Mouse (Mus musculus) heart, postnatal 0 days (tissue): ENCODE data around the gene Tpst1. TPM values are rescaled to one million over a fixed set of nuclear protein-coding genes. Genes with fewer than 3 reads are reported as not detected.
A peak's percentile ranks its signal among the peaks of the same experiment; 100 is the strongest.

Experiments
- ATAC-seq: fragments of 200-750 bp; cut with Nextera tagmentation; 2 replicates; pipeline ENCODE4 v1.8.0; 2017; ENCODE audit warnings: low read depth, moderate number of reproducible peaks, moderate library complexity; ENCODE audit not compliant: insufficient read depth
- DNase-seq: peaks from one replicate; pipeline ENCODE4 v3.0.0-alpha.2; 2016; ENCODE audit warnings: low spot score
- H3K27ac ChIP-seq: fragments of 300-500 bp; sonication (generic); 2 replicates; pipeline ENCODE4 v1.5.1; 2014; ENCODE audit warnings: low read depth, mild to moderate bottlenecking
- H3K27me3 ChIP-seq: fragments of 300-500 bp; sonication (generic); 2 replicates; pipeline ENCODE4 v1.6.1; 2014; ENCODE audit warnings: low read length, mixed read lengths; ENCODE audit not compliant: control insufficient read depth, insufficient read depth
- H3K36me3 ChIP-seq: fragments of 300-500 bp; sonication (generic); replicated peaks from 2 replicates; pipeline ENCODE4 v1.6.1; 2014; ENCODE audit warnings: low read length, mixed read lengths; ENCODE audit not compliant: control insufficient read depth, insufficient read depth
- H3K4me1 ChIP-seq: fragments of 300-500 bp; sonication (generic); 2 replicates; pipeline ENCODE4 v1.6.1; 2014; ENCODE audit warnings: antibody characterized with exemption; ENCODE audit not compliant: control insufficient read depth, insufficient read depth
- H3K4me2 ChIP-seq: fragments of 300-500 bp; sonication (generic); 2 replicates; pipeline ENCODE4 v1.6.1; 2014; ENCODE audit warnings: low read depth, mild to moderate bottlenecking, low read length, moderate library complexity
- H3K4me3 ChIP-seq: fragments of 300-500 bp; sonication (generic); 2 replicates; pipeline ENCODE4 v1.5.1; 2014; ENCODE audit warnings: low read depth, low read length
- H3K9ac ChIP-seq: fragments of 300-500 bp; sonication (generic); replicated peaks from 2 replicates; pipeline ENCODE4 v1.6.1; 2014; ENCODE audit warnings: low read depth, low read length, mixed read lengths
- H3K9me3 ChIP-seq: fragments of 300-500 bp; sonication (generic); replicated peaks from 2 replicates; pipeline ENCODE4 v1.6.1; 2016; ENCODE audit warnings: low read length; ENCODE audit not compliant: control insufficient read depth
- CTCF ChIP-seq: IDR thresholded peaks from 2 replicates; pipeline ENCODE4 v1.5.1; 2016; ENCODE audit warnings: antibody characterized with exemption, control low read depth, low read depth
- EP300 ChIP-seq: IDR thresholded peaks from 2 replicates; pipeline ENCODE4 v1.6.1; 2016; ENCODE audit warnings: antibody characterized with exemption, low read depth
- WGBS: fragments of 180-500 bp; shearing (Covaris S2); extraction: QIAGEN DNeasy Blood & Tissue Kit; methylation state at CpG from one replicate; pipeline ENCODE4 v1.1.7; 2014; 5-methylcytosine and 5-hydroxymethylcytosine counted together
- polyA plus RNA-seq: library from polyadenylated mRNA; unstranded; fragments of >200 nt; fragmentation: Nextera tagmentation; extraction: Ambion mirVana; gene quantifications from 2 replicates; pipeline ENCODE4 v1.2.1, GENCODE M21; 2015
- total RNA-seq: library from RNA; depleted of rRNA; stranded (reverse); fragments of >200 nt; gene quantifications from 2 replicates; pipeline ENCODE4 v1.2.3, GENCODE M21; 2014; ENCODE audit warnings: low replicate concordance

Gene Tpst1
- total and polyA plus RNA-seq, 2 experiments from 2014 or later = 20.7 to 23.7 TPM

- DNase-seq (no peak), ATAC-seq (no peak)
- TF ChIP-seq CTCF = no peak
- no peak for TF ChIP-seq EP300
- Histone ChIP-seq H3K4me1 (peaks cover 6% of the 10 kb centered on the region; the same call in 1 of the 2 replicates), H3K27ac (no peak overlapping the region), H3K9ac (no peak overlapping the region), H3K9me3 (no peaks in the 10 kb centered on the region), H3K36me3 (no peaks in the 10 kb centered on the region), H3K27me3 (peaks cover 7% of the 10 kb centered on the region; the same call in 1 of the 2 replicates), H3K4me3 (no peak overlapping the region), H3K4me2 (no peak overlapping the region)
- WGBS = 57% methylated on average over 9 of the region's 9 CpGs
Measured at GRCm38 (mm10) chr5:130078096-130078833, 5.1 kb downstream of the Tpst1 start.

- Histone ChIP-seq H3K9me3 (no peaks in the 10 kb centered on the region), H3K36me3 (no peaks in the 10 kb centered on the region), H3K4me3 (peak overlapping the region; percentile 66), H3K27ac (peak overlapping the region; percentile 49), H3K9ac (peak overlapping the region; percentile 50; the same call in 1 of the 2 replicates), H3K4me2 (peak overlapping the region; percentile 86), H3K4me1 (peaks cover 6% of the 10 kb centered on the region; the same call in 1 of the 2 replicates), H3K27me3 (peaks cover 7% of the 10 kb centered on the region; the same call in 1 of the 2 replicates)
- DNase-seq (no peak), ATAC-seq (no peak)
- 43% methylated on average over 6 of the region's 6 CpGs for WGBS
- TF ChIP-seq CTCF (no peak), EP300 (no peak)
Measured at GRCm38 (mm10) chr5:130078834-130079156, 5.7 kb downstream of the Tpst1 start.

GRCm38 (mm10) chr5:130079202-130080050 lies 6.3 kb downstream of the Tpst1 start:
- DNase-seq = peak; percentile 77

GRCm38 (mm10) chr5:130080051-130080681 lies 7.0 kb downstream of the Tpst1 start:
- H3K4me1 ChIP-seq = peaks cover 6% of the 10 kb centered on the region; the same call in 1 of the 2 replicates
- DNase-seq (no peak), ATAC-seq (no peak)
- WGBS = 82% methylated on average over 16 of the region's 16 CpGs
- peaks cover 7% of the 10 kb centered on the region; the same call in 1 of the 2 replicates for H3K27me3 ChIP-seq
- H3K4me2 ChIP-seq = peak overlapping the region; percentile 86
- H3K9me3 ChIP-seq = no peaks in the 10 kb centered on the region
- peak overlapping the region; percentile 66 for H3K4me3 ChIP-seq
- H3K27ac ChIP-seq = no peak overlapping the region
- TF ChIP-seq CTCF = peak; percentile 21; the same call in 1 of the 2 replicates
- no peak for TF ChIP-seq EP300
- H3K9ac ChIP-seq = no peak overlapping the region
- no peaks in the 10 kb centered on the region for H3K36me3 ChIP-seq

More at GRCm38 (mm10) chr5:130079202-130080050, 6.3 kb downstream of the Tpst1 start:
- no peaks in the 10 kb centered on the region for H3K36me3 ChIP-seq
- peaks cover 6% of the 10 kb centered on the region; the same call in 1 of the 2 replicates for H3K4me1 ChIP-seq
- no peaks in the 10 kb centered on the region for H3K9me3 ChIP-seq
- H3K9ac ChIP-seq = peak overlapping the region; percentile 50
- peak overlapping the region; percentile 66 for H3K4me3 ChIP-seq
- peak overlapping the region; percentile 49 for H3K27ac ChIP-seq
- TF ChIP-seq CTCF (no peak), EP300 (no peak)
- peaks cover 7% of the 10 kb centered on the region; the same call in 1 of the 2 replicates for H3K27me3 ChIP-seq
- WGBS = 1% methylated on average over 66 of the region's 86 CpGs
- ATAC-seq = peak; percentile 96
- H3K4me2 ChIP-seq = peak overlapping the region; percentile 86

- H3K9me3 ChIP-seq = no peaks in the 10 kb centered on the region
- no peak overlapping the region for H3K27ac ChIP-seq
- TF ChIP-seq EP300 (no peak), CTCF (no peak)
- H3K9ac ChIP-seq = no peak overlapping the region
- WGBS = 91% methylated on average over 8 of the region's 8 CpGs
- H3K36me3 ChIP-seq = no peaks in the 10 kb centered on the region
- no peak overlapping the region for H3K4me3 ChIP-seq
- DNase-seq (no peak), ATAC-seq (no peak)
- no peak overlapping the region for H3K4me2 ChIP-seq
- peaks cover 6% of the 10 kb centered on the region; the same call in 1 of the 2 replicates for H3K4me1 ChIP-seq
- H3K27me3 ChIP-seq = peaks cover 7% of the 10 kb centered on the region; the same call in 1 of the 2 replicates
Measured at GRCm38 (mm10) chr5:130081181-130081881, 8.2 kb downstream of the Tpst1 start.
